Mouse (Mus musculus) thymus, postnatal 10 days (tissue): ENCODE results near the gene Omd.
"Not testable (repeated sequence)": the region's sequence is repeated elsewhere in the genome, so short reads cannot be mapped to it uniquely, and the experiment has no call there.

Experiments used
- DNase-seq, 2 experiments: peaks; one replicate each; pipeline ENCODE4 v3.0.0; 2021; ENCODE audit warnings: low spot score in 2 of 2

Gene Omd

GRCm38 (mm10) chr13:49581541-49582530 is at the start of gene Omd:
TSS of gene Omd (plus strand) at chr13:49582462.
- DNase-seq = no peak

- DNase-seq = no peak
Measured at GRCm38 (mm10) chr13:49536946-49537345, 45.3 kb upstream of the Omd start.

GRCm38 (mm10) chr13:49538693-49539092 is 43.6 kb upstream of the Omd start:
- no peak for DNase-seq

GRCm38 (mm10) chr13:49544279-49544678 is 38.0 kb upstream of the Omd start, which contains the start of gene Aspn:
TSS of gene Aspn (plus strand) at chr13:49544443.
- DNase-seq = no peak

- DNase-seq = no peak
Measured at GRCm38 (mm10) chr13:49545646-49546045, 36.6 kb upstream of the Omd start.

GRCm38 (mm10) chr13:49546517-49546916 is 35.7 kb upstream of the Omd start:
- DNase-seq = no peak

- no peak for DNase-seq
Measured at GRCm38 (mm10) chr13:49547563-49548150, 34.6 kb upstream of the Omd start.

- DNase-seq = no peak
Measured at GRCm38 (mm10) chr13:49549616-49550015, 32.6 kb upstream of the Omd start.

GRCm38 (mm10) chr13:49554519-49554918 is 27.7 kb upstream of the Omd start:
- DNase-seq = no peak

GRCm38 (mm10) chr13:49556203-49556602 is 26.1 kb upstream of the Omd start:
- DNase-seq = no peak

- DNase-seq = no peak
Measured at GRCm38 (mm10) chr13:49556924-49557323, 25.3 kb upstream of the Omd start.

GRCm38 (mm10) chr13:49559185-49559584 is 23.1 kb upstream of the Omd start:
- DNase-seq = no peak

- DNase-seq = no peak
Measured at GRCm38 (mm10) chr13:49560886-49561285, 21.4 kb upstream of the Omd start.

- DNase-seq = no peak
Measured at GRCm38 (mm10) chr13:49564347-49564746, 17.9 kb upstream of the Omd start.

GRCm38 (mm10) chr13:49570371-49570770 is 11.9 kb upstream of the Omd start:
- DNase-seq = no peak

- DNase-seq = no peak
Measured at GRCm38 (mm10) chr13:49571418-49571817, 10.8 kb upstream of the Omd start.

- no peak for DNase-seq
Measured at GRCm38 (mm10) chr13:49583859-49584258, 1.6 kb downstream of the Omd start.

GRCm38 (mm10) chr13:49584307-49585005 is 2.2 kb downstream of the Omd start:
- no peak for DNase-seq

- DNase-seq = no peak
Measured at GRCm38 (mm10) chr13:49586062-49586461, 3.8 kb downstream of the Omd start.

- DNase-seq = not testable (repeated sequence)
Measured at GRCm38 (mm10) chr13:49602541-49602940, 20.3 kb downstream of the Omd start.

- DNase-seq = no peak
Measured at GRCm38 (mm10) chr13:49603603-49604002, 21.3 kb downstream of the Omd start.

- DNase-seq = no peak
Measured at GRCm38 (mm10) chr13:49607714-49608113, 25.5 kb downstream of the Omd start, which contains the start of gene Ogn. TSS of gene Ogn (plus strand) at chr13:49608046.
